Mouse (Mus musculus): ENCODE data around the gene Gm20388. TPM values are rescaled to one million over a fixed set of nuclear protein-coding genes. Genes with fewer than 3 reads are reported as not detected.

The Gm20388 gene
- polyA plus RNA-seq, 1 experiment from 2014 or later = 5.3 TPM

GRCm38 (mm10) chr8:121002871-121003539 lies 1092.4 kb downstream of the Gm20388 start:
- Histone ChIP-seq H3K27me3 (replicated peaks; ENCODE audit: control insufficient read depth, insufficient read depth, low read length) (no peaks in the 10 kb centered on the region), H3K4me1 (replicated peaks; ENCODE audit: control insufficient read depth, insufficient read depth, low read length) (peaks cover 3% of the 10 kb centered on the region), H3K4me2 (no peak overlapping the region), H3K9ac (ENCODE audit: low read depth, low read length) (no peak overlapping the region), H3K9me3 (ENCODE audit: control insufficient read depth, low read length) (no peaks in the 10 kb centered on the region), H3K4me3 (ENCODE audit: low read depth, low read length) (no peak overlapping the region), H3K27ac (ENCODE audit: low read depth, low read length) (no peak overlapping the region; the same call in 1 of the 2 replicates), H3K36me3 (ENCODE audit: control insufficient read depth, insufficient read depth, low read length) (no peaks in the 10 kb centered on the region)
- no peak for DNase-seq (ENCODE audit: low spot score)
- 47% methylated on average over 17 of the region's 17 CpGs for WGBS
- no peak for ATAC-seq (replicated peaks; ENCODE audit: low FRiP score)

- no peak overlapping the region; the same call in 1 of the 2 replicates for H3K27ac ChIP-seq (ENCODE audit: low read depth, low read length)
These were observed 1093.0 kb downstream of the Gm20388 start for GRCm38 (mm10) chr8:121003639-121004038.

GRCm38 (mm10) chr8:121013318-121013717 lies 1102.7 kb downstream of the Gm20388 start:
- no peak overlapping the region for H3K9ac ChIP-seq (ENCODE audit: low read depth, low read length)
- WGBS = 67% methylated on average over 6 of the region's 6 CpGs
- DNase-seq (ENCODE audit: low spot score) (no peak), ATAC-seq (replicated peaks; ENCODE audit: low FRiP score) (no peak)
- no peak overlapping the region for H3K4me2 ChIP-seq
- H3K27ac ChIP-seq (ENCODE audit: low read depth, low read length) = no peak overlapping the region
- no peaks in the 10 kb centered on the region for H3K9me3 ChIP-seq (ENCODE audit: control insufficient read depth, low read length)
- H3K36me3 ChIP-seq (ENCODE audit: control insufficient read depth, insufficient read depth, low read length) = no peaks in the 10 kb centered on the region
- peaks cover 8% of the 10 kb centered on the region for H3K27me3 ChIP-seq (replicated peaks; ENCODE audit: control insufficient read depth, insufficient read depth, low read length)
- H3K4me3 ChIP-seq (ENCODE audit: low read depth, low read length) = no peak overlapping the region
- H3K4me1 ChIP-seq (replicated peaks; ENCODE audit: control insufficient read depth, insufficient read depth, low read length) = no peaks in the 10 kb centered on the region

More at GRCm38 (mm10) chr8:121003639-121004038, 1093.0 kb downstream of the Gm20388 start:
- Histone ChIP-seq H3K4me3 (ENCODE audit: low read depth, low read length) (no peak overlapping the region), H3K4me2 (no peak overlapping the region), H3K27me3 (replicated peaks; ENCODE audit: control insufficient read depth, insufficient read depth, low read length) (no peaks in the 10 kb centered on the region), H3K4me1 (replicated peaks; ENCODE audit: control insufficient read depth, insufficient read depth, low read length) (peaks cover 3% of the 10 kb centered on the region), H3K9ac (ENCODE audit: low read depth, low read length) (no peak overlapping the region), H3K9me3 (ENCODE audit: control insufficient read depth, low read length) (no peaks in the 10 kb centered on the region), H3K36me3 (ENCODE audit: control insufficient read depth, insufficient read depth, low read length) (no peaks in the 10 kb centered on the region)
- 61% methylated on average over 2 of the region's 2 CpGs for WGBS
- DNase-seq (ENCODE audit: low spot score) (no peak), ATAC-seq (replicated peaks; ENCODE audit: low FRiP score) (no peak)

GRCm38 (mm10) chr8:121016621-121017020 lies 1106.0 kb downstream of the Gm20388 start:
- WGBS = 61% methylated on average over 17 of the region's 17 CpGs
- Histone ChIP-seq H3K9ac (ENCODE audit: low read depth, low read length) (no peak overlapping the region), H3K4me3 (ENCODE audit: low read depth, low read length) (no peak overlapping the region), H3K36me3 (ENCODE audit: control insufficient read depth, insufficient read depth, low read length) (no peaks in the 10 kb centered on the region), H3K4me2 (no peak overlapping the region), H3K4me1 (replicated peaks; ENCODE audit: control insufficient read depth, insufficient read depth, low read length) (no peaks in the 10 kb centered on the region), H3K9me3 (ENCODE audit: control insufficient read depth, low read length) (no peaks in the 10 kb centered on the region), H3K27ac (ENCODE audit: low read depth, low read length) (no peak overlapping the region), H3K27me3 (replicated peaks; ENCODE audit: control insufficient read depth, insufficient read depth, low read length) (peaks cover 14% of the 10 kb centered on the region)
- ATAC-seq (replicated peaks; ENCODE audit: low FRiP score) = no peak
- DNase-seq (ENCODE audit: low spot score) = no peak

GRCm38 (mm10) chr8:121018236-121018635 lies 1107.6 kb downstream of the Gm20388 start:
- H3K27ac ChIP-seq (ENCODE audit: low read depth, low read length) = no peak overlapping the region
- H3K4me1 ChIP-seq (replicated peaks; ENCODE audit: control insufficient read depth, insufficient read depth, low read length) = no peaks in the 10 kb centered on the region
- no peak overlapping the region for H3K9ac ChIP-seq (ENCODE audit: low read depth, low read length)
- DNase-seq (ENCODE audit: low spot score) (no peak), ATAC-seq (replicated peaks; ENCODE audit: low FRiP score) (no peak)
- no peaks in the 10 kb centered on the region for H3K9me3 ChIP-seq (ENCODE audit: control insufficient read depth, low read length)
- no peak overlapping the region for H3K4me2 ChIP-seq
- no peak overlapping the region for H3K4me3 ChIP-seq (ENCODE audit: low read depth, low read length)
- WGBS = 73% methylated on average over 10 of the region's 10 CpGs
- H3K27me3 ChIP-seq (replicated peaks; ENCODE audit: control insufficient read depth, insufficient read depth, low read length) = peaks cover 16% of the 10 kb centered on the region
- no peaks in the 10 kb centered on the region for H3K36me3 ChIP-seq (ENCODE audit: control insufficient read depth, insufficient read depth, low read length)

- H3K4me2 ChIP-seq = no peak overlapping the region
- no peak for ATAC-seq (replicated peaks; ENCODE audit: low FRiP score)
- H3K4me3 ChIP-seq (ENCODE audit: low read depth, low read length) = no peak overlapping the region
- H3K9me3 ChIP-seq (ENCODE audit: control insufficient read depth, low read length) = no peaks in the 10 kb centered on the region
- H3K27me3 ChIP-seq (replicated peaks; ENCODE audit: control insufficient read depth, insufficient read depth, low read length) = peaks cover 20% of the 10 kb centered on the region
- no peaks in the 10 kb centered on the region for H3K36me3 ChIP-seq (ENCODE audit: control insufficient read depth, insufficient read depth, low read length)
- no peak for DNase-seq (ENCODE audit: low spot score)
- no peaks in the 10 kb centered on the region for H3K4me1 ChIP-seq (replicated peaks; ENCODE audit: control insufficient read depth, insufficient read depth, low read length)
- no peak overlapping the region for H3K27ac ChIP-seq (ENCODE audit: low read depth, low read length)
- 56% methylated on average over 12 of the region's 12 CpGs for WGBS
- H3K9ac ChIP-seq (ENCODE audit: low read depth, low read length) = no peak overlapping the region
These were observed 1110.8 kb downstream of the Gm20388 start for GRCm38 (mm10) chr8:121021488-121021887.

GRCm38 (mm10) chr8:121023003-121023402 lies 1112.4 kb downstream of the Gm20388 start:
- Histone ChIP-seq H3K36me3 (ENCODE audit: control insufficient read depth, insufficient read depth, low read length) (no peaks in the 10 kb centered on the region), H3K4me1 (replicated peaks; ENCODE audit: control insufficient read depth, insufficient read depth, low read length) (peaks cover 5% of the 10 kb centered on the region; the same call in 1 of the 2 replicates), H3K9me3 (ENCODE audit: control insufficient read depth, low read length) (no peaks in the 10 kb centered on the region), H3K4me3 (ENCODE audit: low read depth, low read length) (no peak overlapping the region), H3K9ac (ENCODE audit: low read depth, low read length) (no peak overlapping the region), H3K4me2 (no peak overlapping the region), H3K27me3 (replicated peaks; ENCODE audit: control insufficient read depth, insufficient read depth, low read length) (peaks cover 13% of the 10 kb centered on the region), H3K27ac (ENCODE audit: low read depth, low read length) (no peak overlapping the region)
- WGBS = 72% methylated on average over 4 of the region's 4 CpGs
- DNase-seq (ENCODE audit: low spot score) (no peak), ATAC-seq (replicated peaks; ENCODE audit: low FRiP score) (no peak)

GRCm38 (mm10) chr8:121023736-121024135 lies 1113.1 kb downstream of the Gm20388 start:
- peaks cover 8% of the 10 kb centered on the region for H3K27me3 ChIP-seq (replicated peaks; ENCODE audit: control insufficient read depth, insufficient read depth, low read length)
- H3K27ac ChIP-seq (ENCODE audit: low read depth, low read length) = no peak overlapping the region
- ATAC-seq (replicated peaks; ENCODE audit: low FRiP score) (no peak), DNase-seq (ENCODE audit: low spot score) (no peak)
- WGBS = 36% methylated on average over 18 of the region's 18 CpGs
- no peak overlapping the region for H3K4me3 ChIP-seq (ENCODE audit: low read depth, low read length)
- no peaks in the 10 kb centered on the region for H3K9me3 ChIP-seq (ENCODE audit: control insufficient read depth, low read length)
- H3K36me3 ChIP-seq (ENCODE audit: control insufficient read depth, insufficient read depth, low read length) = no peaks in the 10 kb centered on the region
- H3K4me2 ChIP-seq = no peak overlapping the region
- no peak overlapping the region for H3K9ac ChIP-seq (ENCODE audit: low read depth, low read length)
- H3K4me1 ChIP-seq (replicated peaks; ENCODE audit: control insufficient read depth, insufficient read depth, low read length) = peaks cover 5% of the 10 kb centered on the region; the same call in 1 of the 2 replicates

- Histone ChIP-seq H3K9me3 (ENCODE audit: control insufficient read depth, low read length) (no peaks in the 10 kb centered on the region), H3K27ac (ENCODE audit: low read depth, low read length) (no peak overlapping the region), H3K4me1 (replicated peaks; ENCODE audit: control insufficient read depth, insufficient read depth, low read length) (peaks cover 5% of the 10 kb centered on the region; the same call in 1 of the 2 replicates), H3K36me3 (ENCODE audit: control insufficient read depth, insufficient read depth, low read length) (no peaks in the 10 kb centered on the region), H3K9ac (ENCODE audit: low read depth, low read length) (no peak overlapping the region), H3K4me3 (ENCODE audit: low read depth, low read length) (no peak overlapping the region), H3K4me2 (no peak overlapping the region), H3K27me3 (replicated peaks; ENCODE audit: control insufficient read depth, insufficient read depth, low read length) (peaks cover 6% of the 10 kb centered on the region)
- DNase-seq (ENCODE audit: low spot score) (no peak), ATAC-seq (replicated peaks; ENCODE audit: low FRiP score) (no peak)
- WGBS = 61% methylated on average over 5 of the region's 5 CpGs
These were observed 1114.8 kb downstream of the Gm20388 start for GRCm38 (mm10) chr8:121025486-121025885.
